Mouse (Mus musculus): ENCODE measurements at regions not wholly inside any gene's neighbourhood (a gene's known extent, or its start where the extent isn't known, plus 50 kb on each side); places are given as distances from the start of the nearest gene placed in this dataset.

DNA sequence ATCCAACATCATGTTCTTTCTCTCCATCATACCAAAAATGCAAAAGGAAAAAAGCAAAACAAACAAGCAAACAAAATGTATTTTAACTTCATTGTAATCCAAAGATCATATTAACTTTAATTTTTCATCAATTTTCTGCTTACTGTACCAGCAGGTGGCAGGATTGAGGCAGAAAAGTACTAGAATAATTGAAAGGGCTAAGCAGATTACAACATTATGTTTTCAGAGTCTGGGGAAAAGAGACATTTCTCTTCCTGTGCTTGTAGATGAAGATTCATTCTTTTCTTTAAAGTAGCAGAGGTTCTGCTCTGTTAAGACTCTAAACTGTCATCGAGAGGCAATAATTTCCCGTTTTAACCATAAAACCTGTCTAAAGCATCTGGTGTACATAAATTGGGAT is 394.7 kb upstream of the Slitrk6 start:
- 71% methylated on average over 2 of the region's 2 CpGs for WGBS
- ATAC-seq (replicated peaks; ENCODE audit: low FRiP score) = no peak
- no peak overlapping the region for H3K4me2 ChIP-seq (ENCODE audit: low read depth, low read length, severe bottlenecking)
- DNase-seq (ENCODE audit: low spot score) = no peak
- no peak overlapping the region for H3K9ac ChIP-seq (ENCODE audit: low read length)
- H3K36me3 ChIP-seq (ENCODE audit: control insufficient read depth, insufficient read depth, low read length) = no peaks in the 10 kb centered on the region
- H3K4me1 ChIP-seq (replicated peaks; ENCODE audit: control insufficient read depth, insufficient read depth, low read length) = no peaks in the 10 kb centered on the region
- no peak overlapping the region for H3K4me3 ChIP-seq (ENCODE audit: low read depth, low read length)
- no peaks in the 10 kb centered on the region for H3K9me3 ChIP-seq (ENCODE audit: control insufficient read depth, low read length)
- no peaks in the 10 kb centered on the region for H3K27me3 ChIP-seq (ENCODE audit: control insufficient read depth, insufficient read depth, low read length)
- H3K27ac ChIP-seq (ENCODE audit: low read depth, low read length) = no peak overlapping the region

DNA sequence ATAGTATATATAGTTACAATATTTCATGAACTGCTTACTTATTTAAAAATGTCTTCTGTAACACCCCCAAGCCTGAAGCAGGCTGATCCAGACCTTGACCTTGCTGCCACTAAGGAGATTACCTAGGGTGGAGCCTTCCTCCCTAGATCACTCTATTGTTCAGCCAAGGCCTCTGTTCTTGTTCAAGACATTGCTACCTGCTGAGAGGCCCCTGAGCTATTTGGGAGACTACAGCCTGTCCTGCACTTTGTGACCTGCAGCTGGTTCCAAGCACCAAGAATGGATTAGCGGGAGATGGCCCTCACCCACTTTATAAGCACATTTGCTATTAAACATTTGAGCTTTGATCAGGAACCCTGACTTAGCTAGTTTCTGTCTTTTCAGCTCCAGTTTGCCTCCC is 361.7 kb upstream of the Slitrk6 start:
- H3K4me1 ChIP-seq (replicated peaks; ENCODE audit: control insufficient read depth, insufficient read depth, low read length) = no peaks in the 10 kb centered on the region
- no peak overlapping the region for H3K9ac ChIP-seq (ENCODE audit: low read length)
- WGBS = 65% methylated on average over 1 of the region's 1 CpGs
- no peak overlapping the region for H3K4me3 ChIP-seq (ENCODE audit: low read depth, low read length)
- no peaks in the 10 kb centered on the region for H3K36me3 ChIP-seq (ENCODE audit: control insufficient read depth, insufficient read depth, low read length)
- ATAC-seq (replicated peaks; ENCODE audit: low FRiP score) = no peak
- no peaks in the 10 kb centered on the region for H3K9me3 ChIP-seq (ENCODE audit: control insufficient read depth, low read length)
- H3K4me2 ChIP-seq (ENCODE audit: low read depth, low read length, severe bottlenecking) = no peak overlapping the region
- no peaks in the 10 kb centered on the region for H3K27me3 ChIP-seq (ENCODE audit: control insufficient read depth, insufficient read depth, low read length)
- H3K27ac ChIP-seq (ENCODE audit: low read depth, low read length) = no peak overlapping the region
- no peak for DNase-seq (ENCODE audit: low spot score)

DNA sequence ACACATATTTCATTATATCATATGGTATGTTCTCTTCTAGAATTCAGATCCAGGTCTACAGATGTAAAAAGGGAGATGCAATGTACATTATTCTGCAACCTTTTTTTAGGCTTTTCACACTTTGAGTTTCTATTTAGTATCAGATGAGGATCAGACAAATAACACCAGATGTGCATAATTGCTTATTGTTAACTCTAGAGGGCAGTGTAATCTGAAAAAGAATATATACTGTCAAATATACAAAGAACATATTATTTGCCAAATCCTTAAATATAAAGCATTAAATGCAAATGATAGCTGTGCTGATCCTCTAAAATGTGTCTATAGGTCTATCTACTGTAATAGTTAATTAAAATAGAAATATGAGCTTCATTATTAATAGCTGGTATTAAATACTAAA is 348.6 kb upstream of the Slitrk6 start:
- Histone ChIP-seq H3K4me1 (replicated peaks; ENCODE audit: control insufficient read depth, insufficient read depth, low read length) (no peaks in the 10 kb centered on the region), H3K4me2 (ENCODE audit: low read depth, low read length, severe bottlenecking) (no peak overlapping the region), H3K27ac (ENCODE audit: low read depth, low read length) (no peak overlapping the region), H3K27me3 (ENCODE audit: control insufficient read depth, insufficient read depth, low read length) (no peaks in the 10 kb centered on the region), H3K9me3 (ENCODE audit: control insufficient read depth, low read length) (no peaks in the 10 kb centered on the region), H3K9ac (ENCODE audit: low read length) (no peak overlapping the region), H3K4me3 (ENCODE audit: low read depth, low read length) (no peak overlapping the region), H3K36me3 (ENCODE audit: control insufficient read depth, insufficient read depth, low read length) (no peaks in the 10 kb centered on the region)
- ATAC-seq (replicated peaks; ENCODE audit: low FRiP score) = no peak
- no peak for DNase-seq (ENCODE audit: low spot score)

DNA sequence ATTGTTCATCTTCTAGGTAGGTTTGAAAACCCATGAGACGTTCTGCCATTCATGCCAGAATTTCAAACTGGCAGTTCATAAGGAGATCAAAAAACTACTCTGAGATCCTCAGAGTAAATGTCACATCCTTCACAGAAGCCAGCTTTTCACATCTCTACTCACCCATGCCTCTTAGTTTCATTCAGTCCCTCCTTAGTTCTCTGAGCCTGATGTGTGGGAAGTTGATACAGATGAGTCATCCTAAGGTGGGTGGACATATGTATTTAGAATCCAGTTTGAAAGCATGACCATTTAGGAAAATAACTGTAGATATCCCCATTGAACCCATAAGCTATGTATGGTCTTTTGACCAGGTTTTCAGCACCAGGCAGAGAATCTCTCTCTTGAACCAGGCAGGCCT is 345.3 kb upstream of the Slitrk6 start:
- Histone ChIP-seq H3K4me3 (ENCODE audit: low read depth, low read length) (no peak overlapping the region), H3K27ac (ENCODE audit: low read depth, low read length) (no peak overlapping the region), H3K9ac (ENCODE audit: low read length) (no peak overlapping the region), H3K4me2 (ENCODE audit: low read depth, low read length, severe bottlenecking) (no peak overlapping the region), H3K27me3 (ENCODE audit: control insufficient read depth, insufficient read depth, low read length) (no peaks in the 10 kb centered on the region), H3K9me3 (ENCODE audit: control insufficient read depth, low read length) (no peaks in the 10 kb centered on the region), H3K4me1 (replicated peaks; ENCODE audit: control insufficient read depth, insufficient read depth, low read length) (no peaks in the 10 kb centered on the region), H3K36me3 (ENCODE audit: control insufficient read depth, insufficient read depth, low read length) (no peaks in the 10 kb centered on the region)
- ATAC-seq (replicated peaks; ENCODE audit: low FRiP score) (no peak), DNase-seq (ENCODE audit: low spot score) (no peak)
- WGBS = 80% methylated on average over 1 of the region's 1 CpGs

DNA sequence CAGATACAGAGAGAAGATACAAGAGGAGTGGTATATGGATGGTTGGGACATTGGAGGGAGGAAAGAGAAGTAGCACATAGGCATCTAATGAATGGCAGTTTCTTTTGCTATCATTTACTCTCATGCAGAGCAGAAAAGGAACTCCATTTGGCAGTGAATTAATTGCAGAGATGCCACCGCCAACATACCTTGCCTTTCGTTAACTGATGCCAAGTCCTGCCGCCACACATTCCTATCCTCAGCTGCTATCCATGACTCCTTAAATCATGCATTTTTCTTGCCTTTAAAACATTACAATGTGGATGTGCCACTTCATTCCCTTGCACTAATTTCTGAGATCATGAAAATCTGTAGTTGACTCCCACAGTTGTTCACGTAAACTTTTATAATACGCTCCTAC is 341.3 kb upstream of the Slitrk6 start:
- no peaks in the 10 kb centered on the region for H3K4me1 ChIP-seq (replicated peaks; ENCODE audit: control insufficient read depth, insufficient read depth, low read length)
- H3K27ac ChIP-seq (ENCODE audit: low read depth, low read length) = no peak overlapping the region
- no peaks in the 10 kb centered on the region for H3K36me3 ChIP-seq (ENCODE audit: control insufficient read depth, insufficient read depth, low read length)
- no peak overlapping the region for H3K4me2 ChIP-seq (ENCODE audit: low read depth, low read length, severe bottlenecking)
- DNase-seq (ENCODE audit: low spot score) (no peak), ATAC-seq (replicated peaks; ENCODE audit: low FRiP score) (no peak)
- H3K27me3 ChIP-seq (ENCODE audit: control insufficient read depth, insufficient read depth, low read length) = no peaks in the 10 kb centered on the region
- no peaks in the 10 kb centered on the region for H3K9me3 ChIP-seq (ENCODE audit: control insufficient read depth, low read length)
- no peak overlapping the region for H3K4me3 ChIP-seq (ENCODE audit: low read depth, low read length)
- no peak overlapping the region for H3K9ac ChIP-seq (ENCODE audit: low read length)
- WGBS = 96% methylated on average over 5 of the region's 5 CpGs

DNA sequence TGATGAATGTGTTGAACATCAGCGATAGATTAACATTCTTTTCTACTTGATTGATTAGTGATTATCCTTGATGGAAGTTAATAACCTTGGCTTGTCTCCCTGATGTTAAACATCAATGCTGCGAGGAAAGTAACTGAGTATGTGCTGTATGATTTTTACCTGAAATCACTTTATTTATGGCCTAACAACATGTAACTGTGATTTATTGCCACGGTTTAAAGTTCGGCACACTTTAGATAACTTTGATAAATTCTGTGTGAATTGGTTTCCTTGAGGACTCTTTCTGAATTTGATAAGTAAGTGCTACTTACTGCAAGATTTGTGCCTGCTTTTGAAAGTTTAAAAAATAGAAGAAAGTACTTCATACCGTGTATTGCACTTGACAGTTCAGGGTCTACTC is 319.6 kb upstream of the Slitrk6 start:
- Histone ChIP-seq H3K4me1 (replicated peaks; ENCODE audit: control insufficient read depth, insufficient read depth, low read length) (no peaks in the 10 kb centered on the region), H3K27me3 (ENCODE audit: control insufficient read depth, insufficient read depth, low read length) (no peaks in the 10 kb centered on the region), H3K27ac (ENCODE audit: low read depth, low read length) (no peak overlapping the region), H3K36me3 (ENCODE audit: control insufficient read depth, insufficient read depth, low read length) (no peaks in the 10 kb centered on the region), H3K4me2 (ENCODE audit: low read depth, low read length, severe bottlenecking) (no peak overlapping the region), H3K4me3 (ENCODE audit: low read depth, low read length) (no peak overlapping the region), H3K9ac (ENCODE audit: low read length) (no peak overlapping the region), H3K9me3 (ENCODE audit: control insufficient read depth, low read length) (no peaks in the 10 kb centered on the region)
- no peak for DNase-seq (ENCODE audit: low spot score)
- no peak for ATAC-seq (replicated peaks; ENCODE audit: low FRiP score)
- WGBS = 90% methylated on average over 5 of the region's 5 CpGs

DNA sequence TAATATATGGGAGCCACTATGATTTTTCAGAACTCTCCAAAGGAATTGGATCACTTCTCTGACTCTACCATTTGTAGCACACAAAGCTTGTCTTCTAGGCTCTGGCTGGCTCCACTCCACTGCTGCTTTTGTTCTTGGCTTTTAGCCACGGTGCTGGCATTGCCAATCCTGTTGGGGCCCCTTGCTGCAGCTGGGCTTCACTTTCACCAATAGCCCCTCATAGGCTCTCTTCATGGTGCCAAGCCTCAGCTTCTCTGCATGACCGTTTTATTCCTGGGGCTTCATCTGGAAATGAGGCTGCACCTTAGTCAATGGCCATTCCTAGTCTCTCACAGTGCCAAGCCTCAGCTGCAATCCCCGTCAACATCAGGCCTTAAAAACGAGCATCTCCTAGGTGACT is 318.6 kb upstream of the Slitrk6 start:
- Histone ChIP-seq H3K9me3 (ENCODE audit: control insufficient read depth, low read length) (no peaks in the 10 kb centered on the region), H3K4me2 (ENCODE audit: low read depth, low read length, severe bottlenecking) (no peak overlapping the region), H3K27me3 (ENCODE audit: control insufficient read depth, insufficient read depth, low read length) (no peaks in the 10 kb centered on the region), H3K27ac (ENCODE audit: low read depth, low read length) (no peak overlapping the region), H3K9ac (ENCODE audit: low read length) (no peak overlapping the region), H3K4me1 (replicated peaks; ENCODE audit: control insufficient read depth, insufficient read depth, low read length) (no peaks in the 10 kb centered on the region), H3K36me3 (ENCODE audit: control insufficient read depth, insufficient read depth, low read length) (no peaks in the 10 kb centered on the region), H3K4me3 (ENCODE audit: low read depth, low read length) (no peak overlapping the region)
- 85% methylated on average over 4 of the region's 4 CpGs for WGBS
- ATAC-seq (replicated peaks; ENCODE audit: low FRiP score) (no peak), DNase-seq (ENCODE audit: low spot score) (peak; percentile 30)
